Mouse (Mus musculus) kidney, embryonic 14.5 days (tissue): ENCODE data around the gene Muc1. TPM values are rescaled to one million over a fixed set of nuclear protein-coding genes. Genes with fewer than 3 reads are reported as not detected.

Experiments used
- ATAC-seq: fragments of 200-750 bp; cut with Nextera tagmentation; 2 replicates; pipeline ENCODE4 v1.8.0; 2017; ENCODE audit warnings: moderate number of reproducible peaks, mild to moderate bottlenecking, moderate TSS enrichment, moderate library complexity; ENCODE audit not compliant: low FRiP score, low TSS enrichment
- H3K27ac ChIP-seq: fragments of 300-500 bp; sonication (generic); 2 replicates; pipeline ENCODE4 v1.5.1; 2014; ENCODE audit warnings: low read depth, mild to moderate bottlenecking, low read length, moderate library complexity, mixed read lengths
- H3K27me3 ChIP-seq: fragments of 300-500 bp; sonication (generic); 2 replicates; pipeline ENCODE4 v1.6.1; 2014; ENCODE audit warnings: mild to moderate bottlenecking, low read length; ENCODE audit not compliant: control insufficient read depth, insufficient read depth
- H3K36me3 ChIP-seq: fragments of 300-500 bp; sonication (generic); 2 replicates; pipeline ENCODE4 v1.6.1; 2014; ENCODE audit warnings: low read length, mixed read lengths; ENCODE audit not compliant: control insufficient read depth, insufficient read depth
- H3K4me1 ChIP-seq: fragments of 300-500 bp; sonication (generic); 2 replicates; pipeline ENCODE4 v1.6.1; 2014; ENCODE audit warnings: low read length, mixed read lengths; ENCODE audit not compliant: control insufficient read depth, insufficient read depth
- H3K4me2 ChIP-seq: fragments of 300-500 bp; sonication (generic); replicated peaks from 2 replicates; pipeline ENCODE4 v1.6.1; 2014; ENCODE audit warnings: low read depth, mild to moderate bottlenecking, low read length
- H3K4me3 ChIP-seq: fragments of 300-500 bp; sonication (generic); 2 replicates; pipeline ENCODE4 v1.5.1; 2014; ENCODE audit warnings: mild to moderate bottlenecking, low read length
- H3K9ac ChIP-seq: fragments of 300-500 bp; sonication (generic); 2 replicates; pipeline ENCODE4 v1.6.1; 2014; ENCODE audit warnings: low read depth, mild to moderate bottlenecking, low read length, moderate library complexity
- H3K9me3 ChIP-seq: fragments of 300-500 bp; sonication (generic); 2 replicates; pipeline ENCODE4 v1.6.1; 2016; ENCODE audit warnings: low read length; ENCODE audit not compliant: control insufficient read depth
- WGBS: fragments of 180-500 bp; shearing (Covaris S2); extraction: QIAGEN DNeasy Blood & Tissue Kit; methylation state at CpG from one replicate; pipeline ENCODE4 v1.1.7; 2014; 5-methylcytosine and 5-hydroxymethylcytosine counted together
- polyA plus RNA-seq: library from polyadenylated mRNA; unstranded; fragments of >200 nt; fragmentation: Nextera tagmentation; extraction: Ambion mirVana; gene quantifications from 2 replicates; pipeline ENCODE4 v1.2.1, GENCODE M21; 2014

Muc1 gene
- polyA plus RNA-seq, 1 experiment from 2014 or later: 13.6 TPM

- Histone ChIP-seq H3K9ac (no peak overlapping the region), H3K9me3 (no peaks in the 10 kb centered on the region), H3K4me1 (peaks cover 23% of the 10 kb centered on the region), H3K27ac (no peak overlapping the region), H3K36me3 (peaks cover 9% of the 10 kb centered on the region), H3K27me3 (no peaks in the 10 kb centered on the region), H3K4me2 (no peak overlapping the region), H3K4me3 (no peak overlapping the region)
- WGBS: 83% methylated on average over 8 of the region's 8 CpGs
- ATAC-seq: no peak
Measured at GRCm38 (mm10) chr3:89190436-89190835, 38.4 kb upstream of the Muc1 start.

DNA sequence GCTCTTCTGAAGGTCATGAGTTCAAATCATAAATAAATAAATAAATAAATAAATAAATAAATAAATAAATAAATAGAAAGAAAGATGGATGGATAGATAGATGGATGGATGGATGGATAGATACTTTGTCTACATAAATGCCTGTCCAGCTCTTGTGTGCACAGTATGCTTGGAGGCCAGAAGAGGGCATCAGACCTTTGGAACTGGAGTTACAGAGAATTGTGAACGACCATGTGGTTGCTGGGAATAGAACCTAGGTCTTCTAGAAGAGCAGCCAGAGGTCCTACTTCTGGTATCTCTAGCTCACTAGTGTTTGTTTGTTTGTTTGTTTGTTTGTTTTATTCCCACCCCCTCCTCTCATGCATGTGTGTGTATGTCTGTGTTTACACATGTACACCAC, 35.5 kb upstream of the Muc1 start:
- no peak overlapping the region for H3K4me3 ChIP-seq
- no peaks in the 10 kb centered on the region for H3K27me3 ChIP-seq
- peaks cover 5% of the 10 kb centered on the region; the same call in 1 of the 2 replicates for H3K4me1 ChIP-seq
- H3K4me2 ChIP-seq: no peak overlapping the region
- 70% methylated on average over 1 of the region's 1 CpGs for WGBS
- ATAC-seq: no peak
- no peaks in the 10 kb centered on the region for H3K9me3 ChIP-seq
- H3K27ac ChIP-seq: no peak overlapping the region
- H3K9ac ChIP-seq: no peak overlapping the region
- H3K36me3 ChIP-seq: peaks cover 4% of the 10 kb centered on the region

GRCm38 (mm10) chr3:89193853-89194252, 35.0 kb upstream of the Muc1 start:
- 88% methylated on average over 2 of the region's 2 CpGs for WGBS
- no peak for ATAC-seq
- no peaks in the 10 kb centered on the region for H3K27me3 ChIP-seq
- H3K36me3 ChIP-seq: no peaks in the 10 kb centered on the region
- H3K9me3 ChIP-seq: no peaks in the 10 kb centered on the region
- peaks cover under 1% of the 10 kb centered on the region; the same call in 1 of the 2 replicates for H3K4me1 ChIP-seq
- no peak overlapping the region for H3K27ac ChIP-seq
- H3K4me2 ChIP-seq: no peak overlapping the region
- no peak overlapping the region for H3K9ac ChIP-seq
- no peak overlapping the region for H3K4me3 ChIP-seq

DNA sequence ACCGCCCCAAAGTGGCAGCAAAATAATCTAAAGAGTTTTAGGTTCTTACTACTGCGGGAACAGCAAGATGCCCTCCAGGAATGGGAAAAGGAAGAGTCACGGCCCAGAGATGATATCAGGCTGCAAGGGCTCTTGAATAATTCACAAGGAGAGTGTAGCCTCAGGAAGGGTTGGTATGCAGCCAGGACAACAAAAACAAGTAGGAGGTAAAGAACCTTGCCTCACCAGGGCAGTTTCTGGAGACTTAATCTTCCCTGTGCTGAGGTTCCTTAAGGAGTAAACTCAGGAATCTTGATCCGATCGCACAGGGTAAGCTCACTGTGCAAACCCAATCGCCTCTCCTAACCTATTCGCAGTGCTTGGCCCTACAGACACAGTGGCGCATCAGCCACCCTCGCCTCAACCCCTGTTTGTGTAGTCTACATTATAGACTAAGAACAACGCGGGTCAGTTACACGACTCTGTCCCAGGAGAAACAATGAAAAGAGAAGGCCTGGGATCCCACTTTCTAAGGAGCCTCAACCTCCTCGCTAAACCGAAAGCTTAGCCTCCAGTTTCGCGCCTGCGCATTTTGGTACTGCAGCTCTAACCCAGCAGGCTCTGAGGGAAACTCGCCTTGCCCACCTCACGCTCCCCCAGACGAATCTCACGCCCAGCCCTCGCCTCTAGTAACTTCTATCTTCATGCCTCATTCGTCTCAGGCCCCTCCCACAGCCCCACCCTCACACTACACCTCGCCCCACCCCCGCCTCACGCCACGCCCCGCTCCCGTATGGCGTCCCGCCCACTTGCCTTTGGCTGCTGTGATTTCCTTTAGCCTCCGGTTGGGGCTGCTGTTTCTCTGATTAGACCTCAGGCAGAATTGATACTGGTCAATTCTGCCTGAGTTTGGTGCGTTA, 32.6 kb upstream of the Muc1 start:
- 8% methylated on average over 33 of the region's 33 CpGs for WGBS
- peak overlapping the region; percentile 56 for H3K4me2 ChIP-seq
- H3K27ac ChIP-seq: peak overlapping the region; percentile 82
- no peaks in the 10 kb centered on the region for H3K9me3 ChIP-seq
- ATAC-seq: peak; percentile 98
- H3K36me3 ChIP-seq: no peaks in the 10 kb centered on the region
- no peaks in the 10 kb centered on the region for H3K4me1 ChIP-seq
- H3K9ac ChIP-seq: peak overlapping the region; percentile 67
- H3K27me3 ChIP-seq: no peaks in the 10 kb centered on the region
- H3K4me3 ChIP-seq: peak overlapping the region; percentile 33; the same call in 1 of the 2 replicates

- no peak for ATAC-seq
- Histone ChIP-seq H3K4me2 (no peak overlapping the region), H3K27ac (no peak overlapping the region), H3K4me1 (peaks cover 4% of the 10 kb centered on the region), H3K27me3 (no peaks in the 10 kb centered on the region), H3K4me3 (no peak overlapping the region), H3K9me3 (no peaks in the 10 kb centered on the region), H3K36me3 (no peaks in the 10 kb centered on the region), H3K9ac (no peak overlapping the region)
- WGBS: 86% methylated on average over 3 of the region's 3 CpGs
Measured at GRCm38 (mm10) chr3:89199839-89200238, 29.0 kb upstream of the Muc1 start.

DNA sequence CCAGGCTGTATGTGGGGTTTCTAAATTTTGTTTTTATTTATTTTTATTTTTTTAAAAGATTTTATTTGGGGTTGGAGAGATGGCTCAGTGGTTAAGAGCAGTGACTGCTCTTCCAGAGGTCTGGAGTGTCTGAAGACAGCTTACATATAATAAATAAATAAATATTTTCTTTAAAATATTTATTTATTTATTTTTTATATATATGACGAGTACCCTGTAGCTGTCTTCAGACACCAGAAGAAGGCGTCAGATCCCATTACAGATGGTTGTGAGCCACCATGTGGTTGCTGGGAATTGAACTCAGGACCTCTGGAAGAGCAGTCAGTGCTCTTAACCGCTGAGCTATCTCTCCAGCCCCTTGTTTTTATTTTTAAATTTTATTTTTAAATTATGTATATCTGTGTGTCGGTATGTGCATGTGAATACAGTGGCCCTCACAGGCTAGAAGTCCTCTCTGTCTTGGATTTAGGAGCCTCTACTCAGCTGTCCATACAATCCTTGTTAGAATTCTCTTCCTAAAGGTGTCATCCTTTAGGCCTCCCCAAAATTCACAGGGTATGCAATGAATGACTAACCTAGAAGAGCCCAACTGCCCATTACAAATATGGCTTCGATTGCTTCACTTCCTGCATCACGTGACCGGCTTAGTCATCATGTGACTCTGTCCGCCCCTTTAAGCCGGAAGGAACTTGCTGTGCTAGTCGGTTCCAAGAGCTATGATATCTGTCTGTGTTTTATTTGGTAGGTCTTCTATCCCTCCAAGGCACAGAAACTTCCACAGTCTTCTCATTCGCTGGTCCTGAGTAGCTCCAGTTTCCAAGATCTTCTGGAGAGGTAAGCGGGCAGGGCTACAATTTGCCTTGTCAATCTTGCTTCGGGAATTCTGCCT, 26.4 kb upstream of the Muc1 start, which contains the start of gene Gba:
Gba (plus strand) TSS at position 676 of the 889 bp plus-strand sequence.
- H3K4me1 ChIP-seq: peaks cover 4% of the 10 kb centered on the region
- ATAC-seq: peak; percentile 88
- H3K9ac ChIP-seq: peak within 1 kb of the TSS; percentile 48
- H3K4me3 ChIP-seq: peak within 1 kb of the TSS; percentile 56
- H3K4me2 ChIP-seq: peak within 1 kb of the TSS; percentile 54
- 27% methylated on average over 13 of the region's 13 CpGs for WGBS
- H3K9me3 ChIP-seq: no peaks in the 10 kb centered on the region
- H3K27me3 ChIP-seq: no peaks in the 10 kb centered on the region
- no peak within 1 kb of the TSS for H3K27ac ChIP-seq
- H3K36me3 ChIP-seq: peaks cover 15% of the 10 kb centered on the region

DNA sequence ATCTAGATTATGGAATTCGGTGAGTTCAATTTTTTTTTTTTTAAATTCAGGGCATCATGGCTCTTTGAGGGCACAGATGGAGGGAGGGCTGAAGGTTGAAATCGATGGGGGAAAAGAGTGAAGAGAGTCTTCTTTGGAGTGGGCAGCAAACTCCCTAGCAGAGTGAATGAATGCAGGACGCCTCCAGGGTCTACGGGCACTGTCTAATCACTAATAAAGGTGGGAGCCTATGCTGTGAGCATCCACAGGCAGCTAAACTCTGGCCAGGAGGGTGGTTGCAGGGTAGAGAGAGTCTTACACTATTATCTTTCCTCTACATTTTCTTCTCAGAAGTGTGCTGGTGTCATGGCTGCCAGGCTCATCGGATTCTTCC, 25.7 kb upstream of the Muc1 start:
- H3K27ac ChIP-seq: no peak overlapping the region
- no peaks in the 10 kb centered on the region for H3K27me3 ChIP-seq
- H3K4me3 ChIP-seq: peak overlapping the region; percentile 56
- peak overlapping the region; percentile 48 for H3K9ac ChIP-seq
- peaks cover 4% of the 10 kb centered on the region for H3K4me1 ChIP-seq
- H3K4me2 ChIP-seq: peak overlapping the region; percentile 54
- H3K36me3 ChIP-seq: peaks cover 21% of the 10 kb centered on the region
- ATAC-seq: 0 out of 2 replicates have a peak, but pooled peaks have one; percentile 26
- 44% methylated on average over 5 of the region's 5 CpGs for WGBS
- H3K9me3 ChIP-seq: no peaks in the 10 kb centered on the region

- no peaks in the 10 kb centered on the region for H3K27me3 ChIP-seq
- ATAC-seq: no peak
- H3K4me1 ChIP-seq: peaks cover 4% of the 10 kb centered on the region
- H3K9me3 ChIP-seq: no peaks in the 10 kb centered on the region
- no peak overlapping the region for H3K4me3 ChIP-seq
- H3K27ac ChIP-seq: no peak overlapping the region
- H3K9ac ChIP-seq: no peak overlapping the region
- no peak overlapping the region for H3K4me2 ChIP-seq
- 87% methylated on average over 7 of the region's 7 CpGs for WGBS
- H3K36me3 ChIP-seq: peaks cover 48% of the 10 kb centered on the region
Measured at GRCm38 (mm10) chr3:89206079-89206478, 22.8 kb upstream of the Muc1 start.
